Mouse (Mus musculus) olfactory bulb, adult 2 months (tissue): ENCODE measurements around the gene Rnf166.

Source experiments
- CTCF ChIP-seq: fragments of 200-500 bp; IDR thresholded peaks from 2 replicates; pipeline ENCODE4 v1.5.1; 2012; ENCODE audit warnings: low read depth, mild to moderate bottlenecking, low read length, moderate library complexity; ENCODE audit not compliant: insufficient read depth
- POLR2A ChIP-seq: fragments of 200-500 bp; IDR thresholded peaks from 2 replicates; pipeline ENCODE4 v1.6.1; 2012; ENCODE audit warnings: mild to moderate bottlenecking, low read depth, low read length, moderate library complexity; ENCODE audit not compliant: insufficient read depth

GRCm38 (mm10) chr8:122520611-122521010, 44.7 kb upstream of the Rnf166 start:
- no peak for TF ChIP-seq CTCF
- TF ChIP-seq POLR2A = no peak
